Mouse (Mus musculus) mouse embryonic stem cell (cell line): ENCODE results near the gene Kpna6.
"Not testable (repeated sequence)": the region's sequence is repeated elsewhere in the genome, so short reads cannot be mapped to it uniquely, and the experiment has no call there.

Experiments used
- in situ Hi-C, 2 experiments: fragments of 300-500 bp; cut with MboI; formaldehyde crosslinking; loops; 1 replicate in 1 of 2; 3 replicates in 1 of 2; pipeline ENCODE4 v1.14.3; 2019 to 2020; ENCODE audit warnings: low sequenced_read_pairs in 2 of 2, low pct_unique_long_range_greater_than_20kb in 1 of 2, mixed read lengths in 1 of 2; ENCODE audit not compliant: unreplicated experiment in 1 of 2

Kpna6 gene

GRCm38 (mm10) chr4:129672083-129672877 lies at the start of gene Kpna6:
TSS of gene Kpna6 (minus strand) at chr4:129672767.
- in situ Hi-C loops = no loop called here

- in situ Hi-C loops = no loop called here
Measured at GRCm38 (mm10) chr4:129716310-129716709, 43.7 kb upstream of the Kpna6 start.

GRCm38 (mm10) chr4:129709486-129710129 lies 37.0 kb upstream of the Kpna6 start:
- in situ Hi-C loops = no loop called here

- in situ Hi-C loops = no loop called here
Measured at GRCm38 (mm10) chr4:129706750-129707149, 34.2 kb upstream of the Kpna6 start.

GRCm38 (mm10) chr4:129702454-129702853 lies 29.9 kb upstream of the Kpna6 start:
- in situ Hi-C loops = no loop called here

- in situ Hi-C loops = no loop called here
Measured at GRCm38 (mm10) chr4:129701503-129702377, 29.2 kb upstream of the Kpna6 start.

GRCm38 (mm10) chr4:129700661-129701060 lies 28.1 kb upstream of the Kpna6 start:
- in situ Hi-C loops = not testable (repeated sequence)

- in situ Hi-C loops = no loop called here
Measured at GRCm38 (mm10) chr4:129700216-129700615, 27.6 kb upstream of the Kpna6 start.

GRCm38 (mm10) chr4:129697191-129697590 lies 24.6 kb upstream of the Kpna6 start:
- in situ Hi-C loops = no loop called here

GRCm38 (mm10) chr4:129696158-129696985 lies 23.8 kb upstream of the Kpna6 start, which contains the start of gene Tmem39b:
TSS of gene Tmem39b (minus strand) at chr4:129696838.
- in situ Hi-C loops = no loop called here

GRCm38 (mm10) chr4:129695815-129696157 lies 23.2 kb upstream of the Kpna6 start:
- in situ Hi-C loops = no loop called here

GRCm38 (mm10) chr4:129684531-129684930 lies 12.0 kb upstream of the Kpna6 start:
- in situ Hi-C loops = no loop called here

GRCm38 (mm10) chr4:129683901-129684493 lies 11.4 kb upstream of the Kpna6 start:
- in situ Hi-C loops = no loop called here

GRCm38 (mm10) chr4:129681837-129682236 lies 9.3 kb upstream of the Kpna6 start:
- in situ Hi-C loops = no loop called here

- in situ Hi-C loops = no loop called here
Measured at GRCm38 (mm10) chr4:129672878-129673449, 397 bp upstream of the Kpna6 start.

- in situ Hi-C loops = no loop called here
Measured at GRCm38 (mm10) chr4:129671491-129672082, 980 bp downstream of the Kpna6 start.

GRCm38 (mm10) chr4:129662255-129662813 lies 10.2 kb downstream of the Kpna6 start:
- in situ Hi-C loops = no loop called here
